Mouse (Mus musculus): Measurements from ENCODE around the gene Lhfp. TPM values are rescaled to one million over a fixed set of nuclear protein-coding genes. Genes with fewer than 3 reads are reported as not detected.

Gene Lhfp
- total and polyA plus RNA-seq, 2 experiments, result 10.6 to 15.3 TPM

GRCm38 (mm10) chr3:53016436-53017340 is 24.6 kb upstream of the Lhfp start, which contains the start of gene Cog6:
TSS of gene Cog6 (minus strand) at chr3:53017237.
- H3K27me3 ChIP-seq (ENCODE audit: control insufficient read depth, insufficient read depth, low read length), result no peaks in the 10 kb centered on the region
- peaks cover 9% of the 10 kb centered on the region; the same call in 1 of the 2 replicates for H3K36me3 ChIP-seq (ENCODE audit: control insufficient read depth, insufficient read depth, low read length)
- 0 out of 2 replicates have a peak, but pooled peaks cover 2% of the 10 kb centered on the region for H3K4me1 ChIP-seq (ENCODE audit: control insufficient read depth, insufficient read depth, low read length)
- H3K9ac ChIP-seq (ENCODE audit: low read depth, low read length), result peak within 1 kb of the TSS; percentile 92
- peak; percentile 70 for DNase-seq (ENCODE audit: extremely low read depth, low read depth, low spot score)
- peak within 1 kb of the TSS; percentile 98 for H3K4me3 ChIP-seq (ENCODE audit: insufficient read depth, low read depth, low read length)
- peak within 1 kb of the TSS; percentile 70 for H3K27ac ChIP-seq (replicated peaks; ENCODE audit: insufficient read depth, low read depth, low read length)
- no peaks in the 10 kb centered on the region for H3K79me2 ChIP-seq (ENCODE audit: control insufficient read depth, insufficient read depth, low read length)
- TF ChIP-seq CTCF (IDR thresholded peaks at IDR 0.05; ENCODE audit: low read depth, low read length), result no peak
- peak; percentile 83 for TF ChIP-seq POLR2A (IDR thresholded peaks at IDR 0.05; ENCODE audit: extremely low read depth, insufficient read depth, low read length)
- 3% methylated on average over 53 of the region's 53 CpGs for WGBS

GRCm38 (mm10) chr3:53027333-53027732 is 14.0 kb upstream of the Lhfp start:
- Histone ChIP-seq H3K9ac (ENCODE audit: low read depth, low read length) (no peak overlapping the region), H3K4me1 (ENCODE audit: control insufficient read depth, insufficient read depth, low read length) (no peaks in the 10 kb centered on the region), H3K36me3 (ENCODE audit: control insufficient read depth, insufficient read depth, low read length) (no peaks in the 10 kb centered on the region), H3K27ac (replicated peaks; ENCODE audit: insufficient read depth, low read depth, low read length) (no peak overlapping the region), H3K27me3 (ENCODE audit: control insufficient read depth, insufficient read depth, low read length) (0 out of 2 replicates have a peak, but pooled peaks cover 2% of the 10 kb centered on the region), H3K4me3 (ENCODE audit: insufficient read depth, low read depth, low read length) (no peak overlapping the region), H3K79me2 (ENCODE audit: control insufficient read depth, insufficient read depth, low read length) (no peaks in the 10 kb centered on the region)
- DNase-seq (ENCODE audit: extremely low read depth, low read depth, low spot score), result no peak
- WGBS, result 71% methylated on average over 4 of the region's 4 CpGs
- no peak for TF ChIP-seq CTCF (IDR thresholded peaks at IDR 0.05; ENCODE audit: low read depth, low read length)
- no peak for TF ChIP-seq POLR2A (IDR thresholded peaks at IDR 0.05; ENCODE audit: extremely low read depth, insufficient read depth, low read length)

DNA sequence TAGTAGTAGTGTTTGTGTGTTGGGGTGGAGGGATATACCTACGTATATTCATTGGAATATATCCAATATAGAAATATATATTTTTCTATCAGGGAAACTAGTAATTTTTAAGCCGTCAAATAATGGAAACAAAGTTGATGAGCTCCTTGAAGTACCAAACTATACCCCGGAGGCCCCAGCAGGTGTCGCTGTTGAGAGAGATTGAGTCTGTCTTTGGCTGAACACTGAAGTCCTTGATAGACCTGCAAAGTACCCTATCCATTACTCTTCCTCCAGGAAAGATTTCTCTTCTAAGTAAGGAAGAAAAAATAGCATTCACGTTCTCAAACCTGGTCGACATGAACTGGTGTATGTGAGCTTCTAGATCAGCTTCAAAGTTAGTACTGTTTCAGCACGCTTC is 12.3 kb upstream of the Lhfp start:
- Histone ChIP-seq H3K79me2 (ENCODE audit: control insufficient read depth, insufficient read depth, low read length) (no peaks in the 10 kb centered on the region), H3K9ac (ENCODE audit: low read depth, low read length) (no peak overlapping the region), H3K4me1 (ENCODE audit: control insufficient read depth, insufficient read depth, low read length) (no peaks in the 10 kb centered on the region), H3K36me3 (ENCODE audit: control insufficient read depth, insufficient read depth, low read length) (no peaks in the 10 kb centered on the region), H3K4me3 (ENCODE audit: insufficient read depth, low read depth, low read length) (no peak overlapping the region), H3K27me3 (ENCODE audit: control insufficient read depth, insufficient read depth, low read length) (0 out of 2 replicates have a peak, but pooled peaks cover 2% of the 10 kb centered on the region), H3K27ac (replicated peaks; ENCODE audit: insufficient read depth, low read depth, low read length) (no peak overlapping the region)
- 20% methylated on average over 7 of the region's 7 CpGs for WGBS
- TF ChIP-seq POLR2A (IDR thresholded peaks at IDR 0.05; ENCODE audit: extremely low read depth, insufficient read depth, low read length) (no peak), CTCF (IDR thresholded peaks at IDR 0.05; ENCODE audit: low read depth, low read length) (peak; percentile 67)
- DNase-seq (ENCODE audit: extremely low read depth, low read depth, low spot score), result peak; percentile 51

GRCm38 (mm10) chr3:53031586-53031985 is 9.7 kb upstream of the Lhfp start:
- H3K36me3 ChIP-seq (ENCODE audit: control insufficient read depth, insufficient read depth, low read length), result no peaks in the 10 kb centered on the region
- H3K79me2 ChIP-seq (ENCODE audit: control insufficient read depth, insufficient read depth, low read length), result no peaks in the 10 kb centered on the region
- 0 out of 2 replicates have a peak, but pooled peaks cover 2% of the 10 kb centered on the region for H3K27me3 ChIP-seq (ENCODE audit: control insufficient read depth, insufficient read depth, low read length)
- no peak overlapping the region for H3K27ac ChIP-seq (replicated peaks; ENCODE audit: insufficient read depth, low read depth, low read length)
- 40% methylated on average over 6 of the region's 6 CpGs for WGBS
- no peaks in the 10 kb centered on the region for H3K4me1 ChIP-seq (ENCODE audit: control insufficient read depth, insufficient read depth, low read length)
- no peak overlapping the region for H3K9ac ChIP-seq (ENCODE audit: low read depth, low read length)
- no peak for DNase-seq (ENCODE audit: extremely low read depth, low read depth, low spot score)
- TF ChIP-seq POLR2A (IDR thresholded peaks at IDR 0.05; ENCODE audit: extremely low read depth, insufficient read depth, low read length) (no peak), CTCF (IDR thresholded peaks at IDR 0.05; ENCODE audit: low read depth, low read length) (no peak)
- H3K4me3 ChIP-seq (ENCODE audit: insufficient read depth, low read depth, low read length), result no peak overlapping the region

GRCm38 (mm10) chr3:53032432-53032831 is 8.9 kb upstream of the Lhfp start:
- H3K4me3 ChIP-seq (ENCODE audit: insufficient read depth, low read depth, low read length), result no peak overlapping the region
- H3K27ac ChIP-seq (replicated peaks; ENCODE audit: insufficient read depth, low read depth, low read length), result no peak overlapping the region
- H3K79me2 ChIP-seq (ENCODE audit: control insufficient read depth, insufficient read depth, low read length), result no peaks in the 10 kb centered on the region
- no peak for DNase-seq (ENCODE audit: extremely low read depth, low read depth, low spot score)
- TF ChIP-seq POLR2A (IDR thresholded peaks at IDR 0.05; ENCODE audit: extremely low read depth, insufficient read depth, low read length), result no peak
- TF ChIP-seq CTCF (IDR thresholded peaks at IDR 0.05; ENCODE audit: low read depth, low read length), result no peak
- H3K4me1 ChIP-seq (ENCODE audit: control insufficient read depth, insufficient read depth, low read length), result no peaks in the 10 kb centered on the region
- H3K36me3 ChIP-seq (ENCODE audit: control insufficient read depth, insufficient read depth, low read length), result no peaks in the 10 kb centered on the region
- no peak overlapping the region for H3K9ac ChIP-seq (ENCODE audit: low read depth, low read length)
- H3K27me3 ChIP-seq (ENCODE audit: control insufficient read depth, insufficient read depth, low read length), result 0 out of 2 replicates have a peak, but pooled peaks cover 2% of the 10 kb centered on the region
- WGBS, result 20% methylated on average over 5 of the region's 5 CpGs
